Mouse (Mus musculus) stomach, postnatal 0 days (tissue): ENCODE measurements around the gene Clmp. TPM values are rescaled to one million over a fixed set of nuclear protein-coding genes. Genes with fewer than 3 reads are reported as not detected.

ENCODE experiments used
- ATAC-seq: fragments of 200-750 bp; cut with Nextera tagmentation; 2 replicates; pipeline ENCODE4 v1.8.0; 2017; ENCODE audit not compliant: low FRiP score, low TSS enrichment
- DNase-seq: peaks from one replicate; pipeline ENCODE4 v3.0.0-alpha.2; 2016; ENCODE audit warnings: low spot score
- H3K27ac ChIP-seq: fragments of 300-500 bp; sonication (generic); replicated peaks from 2 replicates; pipeline ENCODE4 v1.5.1; 2014; ENCODE audit warnings: mild to moderate bottlenecking, control low read depth
- H3K27me3 ChIP-seq: fragments of 300-500 bp; sonication (generic); 2 replicates; pipeline ENCODE4 v1.6.1; 2014; ENCODE audit warnings: low read length; ENCODE audit not compliant: control insufficient read depth, insufficient read depth
- H3K36me3 ChIP-seq: fragments of 300-500 bp; sonication (generic); 2 replicates; pipeline ENCODE4 v1.6.1; 2014; ENCODE audit warnings: low read length, mixed read lengths; ENCODE audit not compliant: control insufficient read depth, insufficient read depth
- H3K4me1 ChIP-seq: fragments of 300-500 bp; sonication (generic); replicated peaks from 2 replicates; pipeline ENCODE4 v1.6.1; 2014; ENCODE audit warnings: antibody characterized with exemption; ENCODE audit not compliant: control insufficient read depth, insufficient read depth
- H3K4me2 ChIP-seq: fragments of 300-500 bp; sonication (generic); replicated peaks from 2 replicates; pipeline ENCODE4 v1.6.1; 2014; ENCODE audit warnings: low read depth, mild to moderate bottlenecking, control low read depth, moderate library complexity
- H3K4me3 ChIP-seq: fragments of 300-500 bp; sonication (generic); 2 replicates; pipeline ENCODE4 v1.5.1; 2014; ENCODE audit warnings: low read depth, low read length, control low read depth
- H3K9ac ChIP-seq: fragments of 300-500 bp; sonication (generic); 2 replicates; pipeline ENCODE4 v1.6.1; 2014; ENCODE audit warnings: mild to moderate bottlenecking, low read length, control low read depth, mixed read lengths
- H3K9me3 ChIP-seq: fragments of 300-500 bp; sonication (generic); 2 replicates; pipeline ENCODE4 v1.6.1; 2016; ENCODE audit warnings: low read length; ENCODE audit not compliant: control insufficient read depth
- CTCF ChIP-seq: IDR thresholded peaks from 2 replicates; pipeline ENCODE4 v1.5.1; 2016; ENCODE audit warnings: antibody characterized with exemption, low read depth, mild to moderate bottlenecking, moderate library complexity
- EP300 ChIP-seq: optimal IDR thresholded peaks from 2 replicates; pipeline ENCODE3; 2016; ENCODE audit warnings: antibody characterized with exemption
- WGBS: fragments of 180-500 bp; shearing (Covaris S2); extraction: QIAGEN DNeasy Blood & Tissue Kit; methylation state at CpG from one replicate; pipeline ENCODE4 v1.1.7; 2014; 5-methylcytosine and 5-hydroxymethylcytosine counted together
- polyA plus RNA-seq: library from polyadenylated mRNA; unstranded; fragments of >200 nt; fragmentation: Nextera tagmentation; extraction: Ambion mirVana; gene quantifications from 2 replicates; pipeline ENCODE4 v1.2.1, GENCODE M21; 2015

Gene Clmp
- polyA plus RNA-seq, 1 experiment from 2014 or later = 17.7 TPM

DNA sequence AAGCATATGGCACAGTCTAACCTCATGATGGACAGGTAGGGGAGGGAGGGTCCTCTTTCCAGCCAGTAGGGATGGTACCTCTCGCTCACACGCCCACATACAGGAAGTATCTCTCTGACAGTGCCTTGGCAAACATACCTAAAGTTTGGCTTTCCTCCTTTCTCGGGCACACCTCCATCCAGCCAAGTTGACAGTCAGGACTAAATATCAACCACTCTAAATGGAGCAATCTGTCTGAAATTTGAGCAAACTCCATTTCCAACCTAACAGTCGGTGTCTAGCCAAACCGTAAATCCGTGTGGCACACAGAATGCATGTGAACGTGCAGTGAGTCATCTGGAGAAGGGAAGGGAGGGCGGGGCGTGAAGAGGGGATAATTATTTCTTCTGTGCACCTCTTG, 61.0 kb downstream of the Clmp start:
- H3K27ac ChIP-seq = no peak overlapping the region
- H3K9me3 ChIP-seq = no peaks in the 10 kb centered on the region
- no peak for TF ChIP-seq EP300
- no peak for TF ChIP-seq CTCF
- 45% methylated on average over 9 of the region's 9 CpGs for WGBS
- no peak overlapping the region for H3K4me2 ChIP-seq
- H3K27me3 ChIP-seq = no peaks in the 10 kb centered on the region
- H3K4me1 ChIP-seq = no peaks in the 10 kb centered on the region
- no peaks in the 10 kb centered on the region for H3K36me3 ChIP-seq
- no peak overlapping the region for H3K4me3 ChIP-seq
- H3K9ac ChIP-seq = no peak overlapping the region
- DNase-seq (no peak), ATAC-seq (no peak)

DNA sequence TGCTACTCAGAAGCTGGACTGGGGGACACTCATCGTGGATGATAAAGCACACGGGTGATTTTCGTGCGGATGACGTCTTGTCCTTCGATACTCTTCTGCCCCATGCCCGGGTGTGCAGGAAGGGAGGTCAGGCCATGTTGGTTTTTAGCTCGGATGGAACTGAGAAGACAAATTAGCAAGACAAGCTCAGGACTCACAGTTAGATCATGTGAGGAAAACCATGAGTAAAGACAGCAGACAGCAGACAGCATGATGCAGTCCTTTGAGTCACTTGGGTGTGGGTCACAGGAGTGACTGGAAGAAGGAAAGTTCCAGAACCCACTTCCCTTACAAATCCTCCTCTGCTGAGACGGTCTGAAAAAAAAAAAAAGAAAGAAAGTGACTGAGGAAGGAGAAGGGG, 61.5 kb downstream of the Clmp start:
- no peak overlapping the region for H3K9ac ChIP-seq

DNA sequence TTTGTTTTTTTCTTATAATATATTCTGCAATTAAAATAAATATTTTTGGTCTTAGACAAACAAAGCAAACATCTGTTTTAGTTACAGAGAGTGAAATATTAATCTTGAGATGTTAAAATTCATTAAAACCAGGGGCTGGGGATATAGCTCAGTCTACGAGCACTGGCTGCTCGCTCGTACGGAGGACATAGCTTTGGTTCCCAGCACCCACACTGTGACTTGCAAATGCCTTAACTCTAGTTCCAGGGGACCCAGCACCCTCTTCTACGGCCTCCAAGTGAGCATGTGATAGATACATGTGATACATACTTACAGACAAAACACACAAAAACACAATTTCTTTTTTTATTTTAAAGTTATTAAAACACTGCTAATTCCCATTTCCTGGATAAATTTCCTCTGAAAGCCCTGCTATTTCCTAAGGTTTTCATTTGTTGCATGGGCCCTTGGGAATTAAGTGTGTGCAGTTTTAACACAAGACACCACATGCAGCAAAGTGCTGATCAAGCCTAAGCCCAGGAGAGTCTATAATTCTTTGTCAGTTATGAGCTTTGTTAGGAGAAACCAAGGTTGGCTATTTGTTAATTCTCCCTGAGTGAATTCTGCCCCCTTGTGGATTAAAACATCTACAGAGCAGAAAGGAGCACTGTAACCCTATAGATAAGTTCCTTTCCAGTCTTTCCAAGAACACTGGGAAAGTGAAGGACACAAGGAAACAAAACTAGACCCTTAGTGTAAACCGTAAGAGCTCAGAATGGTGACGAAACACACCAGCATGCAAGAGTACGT, 64.3 kb downstream of the Clmp start:
- H3K27me3 ChIP-seq = no peaks in the 10 kb centered on the region
- no peak overlapping the region for H3K9ac ChIP-seq
- ATAC-seq (peak; percentile 51; the same call in 1 of the 2 replicates), DNase-seq (no peak)
- no peaks in the 10 kb centered on the region for H3K36me3 ChIP-seq
- no peak overlapping the region for H3K4me2 ChIP-seq
- 66% methylated on average over 8 of the region's 8 CpGs for WGBS
- H3K4me3 ChIP-seq = no peak overlapping the region
- no peaks in the 10 kb centered on the region for H3K4me1 ChIP-seq
- H3K27ac ChIP-seq = no peak overlapping the region
- no peaks in the 10 kb centered on the region for H3K9me3 ChIP-seq
- TF ChIP-seq CTCF (peak; percentile 89), EP300 (no peak)

More for the DNA sequence above, 61.5 kb downstream of the Clmp start:
- H3K4me2 ChIP-seq = no peak overlapping the region
- 55% methylated on average over 9 of the region's 9 CpGs for WGBS
- TF ChIP-seq EP300 = no peak
- TF ChIP-seq CTCF = no peak
- no peaks in the 10 kb centered on the region for H3K4me1 ChIP-seq
- no peak for DNase-seq
- H3K27me3 ChIP-seq = no peaks in the 10 kb centered on the region
- no peak overlapping the region for H3K4me3 ChIP-seq
- ATAC-seq = no peak
- no peaks in the 10 kb centered on the region for H3K9me3 ChIP-seq
- no peak overlapping the region for H3K27ac ChIP-seq
- H3K36me3 ChIP-seq = no peaks in the 10 kb centered on the region

- no peak for DNase-seq
- Histone ChIP-seq H3K4me3 (no peak overlapping the region), H3K4me2 (no peak overlapping the region), H3K9ac (no peak overlapping the region), H3K36me3 (no peaks in the 10 kb centered on the region), H3K4me1 (no peaks in the 10 kb centered on the region; the same call in 1 of the 2 replicates), H3K9me3 (no peaks in the 10 kb centered on the region), H3K27me3 (no peaks in the 10 kb centered on the region), H3K27ac (no peak overlapping the region)
- TF ChIP-seq CTCF (peak; percentile 42), EP300 (no peak)
- 63% methylated on average over 3 of the region's 3 CpGs for WGBS
- ATAC-seq = no peak
Observed at GRCm38 (mm10) chr9:40751749-40752148, 66.0 kb downstream of the Clmp start.

DNA sequence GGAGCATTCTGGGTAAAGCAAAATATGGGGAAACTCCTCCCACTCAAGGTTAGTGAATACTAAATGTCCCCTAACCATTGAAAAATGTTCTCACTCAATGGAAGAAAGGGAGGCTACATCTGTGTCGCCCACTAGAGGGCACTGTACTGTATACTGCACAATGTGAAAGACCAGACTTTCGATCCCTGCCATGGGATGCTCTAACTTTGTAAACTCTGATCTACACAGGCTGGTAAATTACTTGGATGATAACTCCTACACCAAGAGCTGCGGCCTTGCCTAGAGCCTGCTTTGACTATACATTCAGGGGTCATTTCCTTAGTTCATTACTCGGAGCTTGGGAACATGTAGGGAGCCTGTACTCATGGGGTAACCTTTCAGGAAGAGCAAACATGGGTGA, 70.6 kb downstream of the Clmp start:
- peaks cover 3% of the 10 kb centered on the region; the same call in 1 of the 2 replicates for H3K4me1 ChIP-seq
- no peaks in the 10 kb centered on the region for H3K9me3 ChIP-seq
- TF ChIP-seq EP300 = no peak
- TF ChIP-seq CTCF = peak; percentile 93
- no peaks in the 10 kb centered on the region; the same call in 1 of the 2 replicates for H3K36me3 ChIP-seq
- DNase-seq (peak; percentile 62), ATAC-seq (0 out of 2 replicates have a peak, but pooled peaks have one; percentile 24)
- no peak overlapping the region for H3K9ac ChIP-seq
- 18% methylated on average over 4 of the region's 4 CpGs for WGBS
- no peak overlapping the region for H3K4me3 ChIP-seq
- H3K27me3 ChIP-seq = no peaks in the 10 kb centered on the region
- H3K4me2 ChIP-seq = peak overlapping the region; percentile 52
- H3K27ac ChIP-seq = peak overlapping the region; percentile 67; the same call in 1 of the 2 replicates

DNA sequence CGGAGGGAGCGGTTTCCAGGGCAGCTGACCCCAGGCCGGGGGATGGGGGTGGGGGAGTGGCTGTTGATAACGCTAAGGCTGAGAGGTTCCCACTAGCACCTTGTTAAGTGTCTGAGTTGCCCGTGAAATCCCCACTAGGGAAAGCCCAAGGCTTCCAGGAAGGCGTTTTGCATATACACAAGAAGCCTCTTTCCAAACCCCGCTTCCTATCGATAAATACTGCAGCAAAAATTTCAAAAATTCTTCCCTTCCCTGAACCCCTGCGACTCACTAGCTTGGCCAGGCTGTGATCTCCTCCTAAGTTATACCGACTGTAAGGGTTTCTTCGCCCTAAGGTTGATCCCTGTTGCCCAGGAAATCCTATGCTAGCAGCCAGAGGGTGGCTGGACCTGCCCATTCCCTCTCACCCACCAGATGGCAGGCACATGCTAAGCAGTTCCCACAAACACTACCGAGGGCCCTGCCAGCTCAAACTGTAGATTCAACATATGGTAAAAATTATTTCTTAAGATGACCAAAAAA, 71.4 kb downstream of the Clmp start:
- Histone ChIP-seq H3K27ac (peak overlapping the region; percentile 67), H3K4me3 (peak overlapping the region; percentile 8; the same call in 1 of the 2 replicates), H3K36me3 (no peaks in the 10 kb centered on the region; the same call in 1 of the 2 replicates), H3K4me2 (peak overlapping the region; percentile 52), H3K27me3 (no peaks in the 10 kb centered on the region), H3K4me1 (peaks cover 3% of the 10 kb centered on the region; the same call in 1 of the 2 replicates), H3K9me3 (no peaks in the 10 kb centered on the region), H3K9ac (peak overlapping the region; percentile 41; the same call in 1 of the 2 replicates)
- WGBS = 12% methylated on average over 12 of the region's 12 CpGs
- TF ChIP-seq CTCF (peak; percentile 73), EP300 (no peak)
- ATAC-seq = peak; percentile 83
- DNase-seq = peak; percentile 77
